Mouse (Mus musculus) heart, embryonic 10.5 days (tissue): ENCODE results near the gene Olfml2a. TPM values are rescaled to one million over a fixed set of nuclear protein-coding genes. Genes with fewer than 3 reads are reported as not detected.

Experiments
- DNase-seq: peaks from one replicate; pipeline ENCODE4 v3.0.0-alpha.2; 2017; ENCODE audit warnings: low spot score
- H3K27ac ChIP-seq: fragments of 300-500 bp; sonication (generic); 2 replicates; pipeline ENCODE4 v1.5.1; 2016; ENCODE audit warnings: mild to moderate bottlenecking
- H3K27me3 ChIP-seq: fragments of 300-500 bp; sonication (generic); 2 replicates; pipeline ENCODE4 v1.6.1; 2016; ENCODE audit warnings: mild to moderate bottlenecking; ENCODE audit not compliant: poor library complexity, insufficient read depth, severe bottlenecking
- H3K36me3 ChIP-seq: fragments of 300-500 bp; sonication (generic); 2 replicates; pipeline ENCODE4 v1.6.1; 2016; ENCODE audit warnings: mild to moderate bottlenecking, moderate library complexity
- H3K4me1 ChIP-seq: fragments of 300-500 bp; sonication (generic); 2 replicates; pipeline ENCODE4 v1.6.1; 2016; ENCODE audit warnings: mild to moderate bottlenecking
- H3K4me3 ChIP-seq: fragments of 300-500 bp; sonication (generic); 2 replicates; pipeline ENCODE4 v1.5.1; 2016; ENCODE audit warnings: mild to moderate bottlenecking, moderate library complexity
- H3K9me3 ChIP-seq: fragments of 300-500 bp; sonication (generic); 2 replicates; pipeline ENCODE4 v1.6.1; 2016; ENCODE audit warnings: mild to moderate bottlenecking, moderate library complexity
- WGBS: fragments of 180-500 bp; shearing (Covaris S2); methylation state at CpG from one replicate; pipeline ENCODE4 v1.1.7; 2016; 5-methylcytosine and 5-hydroxymethylcytosine counted together
- polyA plus RNA-seq: library from polyadenylated mRNA; unstranded; fragments of >200 nt; fragmentation: Nextera tagmentation; extraction: Ambion mirVana; gene quantifications from 2 replicates; pipeline ENCODE4 v1.2.1, GENCODE M21; 2016

Olfml2a gene
- polyA plus RNA-seq, 1 experiment from 2014 or later, result 2.1 TPM

DNA sequence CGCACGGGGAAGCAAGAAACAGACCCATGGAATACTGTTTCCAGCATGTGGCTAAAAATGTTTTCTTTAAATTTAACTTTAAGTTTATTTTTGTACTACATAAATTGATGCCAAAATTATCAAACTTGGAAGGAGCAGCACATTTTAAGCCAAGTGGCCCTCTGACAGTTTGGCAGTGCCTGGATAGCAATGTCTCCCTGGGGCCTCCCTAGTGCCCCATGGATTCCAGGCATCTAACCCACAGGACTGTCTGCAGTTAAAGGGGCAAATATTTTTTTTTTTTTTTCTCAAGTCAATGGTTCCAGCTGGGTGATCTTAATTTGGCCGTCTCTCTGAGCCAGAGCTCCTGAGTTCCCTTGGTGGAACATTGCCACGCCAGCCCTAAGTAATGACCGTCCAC is 11.4 kb downstream of the Olfml2a start:
- no peaks in the 10 kb centered on the region; the same call in 1 of the 2 replicates for H3K4me1 ChIP-seq
- H3K27ac ChIP-seq, result no peak overlapping the region
- no peaks in the 10 kb centered on the region for H3K36me3 ChIP-seq
- no peak overlapping the region for H3K4me3 ChIP-seq
- 85% methylated on average over 5 of the region's 5 CpGs for WGBS
- H3K9me3 ChIP-seq, result no peaks in the 10 kb centered on the region
- no peaks in the 10 kb centered on the region for H3K27me3 ChIP-seq
- no peak for DNase-seq

DNA sequence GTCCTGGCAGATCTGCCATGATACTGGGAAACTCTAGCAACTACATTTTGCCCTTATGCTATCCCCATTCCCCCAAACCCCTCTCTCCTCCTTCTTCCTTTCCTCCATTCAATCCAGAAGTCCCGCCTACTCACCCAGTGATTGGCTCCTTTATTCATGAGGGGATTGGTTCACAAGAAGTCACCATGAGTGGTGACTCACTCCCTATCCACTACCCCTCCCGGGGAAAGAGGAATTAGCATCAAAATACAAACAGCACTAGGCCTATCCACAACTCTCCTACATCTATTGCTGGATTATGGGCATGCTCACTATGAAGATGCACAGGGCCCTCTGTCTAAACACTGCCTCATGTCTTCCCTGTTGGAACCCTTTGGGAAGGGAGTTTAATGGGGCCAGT is 12.2 kb downstream of the Olfml2a start:
- H3K36me3 ChIP-seq, result no peaks in the 10 kb centered on the region
- no peaks in the 10 kb centered on the region; the same call in 1 of the 2 replicates for H3K4me1 ChIP-seq
- H3K27me3 ChIP-seq, result no peaks in the 10 kb centered on the region
- no peak overlapping the region for H3K27ac ChIP-seq
- no peak overlapping the region for H3K4me3 ChIP-seq
- no peak for DNase-seq
- no peaks in the 10 kb centered on the region for H3K9me3 ChIP-seq
- WGBS, result 37% methylated on average over 2 of the region's 2 CpGs

DNA sequence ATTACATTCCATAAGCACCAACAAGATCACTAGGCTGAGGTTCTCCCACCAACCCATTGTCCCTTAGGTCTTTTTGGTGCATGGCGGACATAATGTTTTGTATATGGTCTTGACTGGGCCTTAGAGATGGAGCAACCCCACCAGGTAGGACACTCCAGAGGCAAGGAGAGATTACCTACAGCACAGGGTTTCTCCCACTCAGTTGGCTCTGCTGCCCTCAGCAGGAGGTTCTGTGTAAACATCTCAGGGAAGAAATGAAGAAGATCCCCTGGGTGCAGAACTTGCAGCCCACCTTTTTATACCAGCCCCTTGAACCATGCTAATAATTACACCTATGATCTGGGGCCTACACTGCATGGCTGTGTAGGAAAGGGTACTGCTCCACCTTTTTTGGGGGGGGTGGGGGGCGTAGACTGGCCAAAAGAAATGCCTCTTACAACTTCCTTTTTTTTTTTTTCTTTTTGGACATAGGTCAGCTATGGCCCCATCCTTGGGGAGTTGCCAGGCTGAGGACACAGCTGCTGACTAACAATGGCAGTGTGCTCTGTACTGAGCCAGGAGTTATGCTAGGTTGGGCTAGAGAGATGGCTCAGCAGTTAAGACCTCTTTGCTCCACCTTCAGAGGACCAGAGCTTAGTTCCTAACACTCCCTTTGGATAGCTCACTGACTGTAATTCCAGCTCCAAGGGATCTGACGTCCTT is 12.8 kb downstream of the Olfml2a start:
- no peaks in the 10 kb centered on the region for H3K9me3 ChIP-seq
- no peaks in the 10 kb centered on the region for H3K36me3 ChIP-seq
- H3K4me1 ChIP-seq, result no peaks in the 10 kb centered on the region; the same call in 1 of the 2 replicates
- H3K4me3 ChIP-seq, result no peak overlapping the region
- DNase-seq, result no peak
- no peak overlapping the region for H3K27ac ChIP-seq
- no peaks in the 10 kb centered on the region for H3K27me3 ChIP-seq
- 71% methylated on average over 3 of the region's 3 CpGs for WGBS

DNA sequence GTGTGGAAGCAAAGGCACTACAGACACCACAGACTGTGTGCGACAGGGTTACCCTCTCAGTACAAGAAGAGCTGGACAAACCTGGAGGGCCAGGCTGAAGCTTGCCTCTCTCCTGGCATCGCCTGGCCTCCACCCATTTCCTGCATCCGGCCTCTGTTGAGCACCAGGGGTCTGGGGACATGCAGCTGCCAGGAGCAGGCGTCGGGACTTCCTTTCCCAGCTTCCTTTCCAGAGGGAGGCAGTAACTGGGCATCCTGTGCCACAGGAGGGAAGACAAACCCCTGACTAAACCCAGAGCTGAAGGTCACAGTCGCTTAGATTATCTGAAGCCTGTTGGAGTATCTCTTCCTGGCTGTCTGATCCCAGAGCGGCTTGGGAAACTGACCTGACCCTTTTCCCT is 15.8 kb downstream of the Olfml2a start:
- H3K4me3 ChIP-seq, result no peak overlapping the region
- no peaks in the 10 kb centered on the region for H3K36me3 ChIP-seq
- DNase-seq, result no peak
- H3K27me3 ChIP-seq, result no peaks in the 10 kb centered on the region
- no peaks in the 10 kb centered on the region for H3K9me3 ChIP-seq
- 46% methylated on average over 7 of the region's 7 CpGs for WGBS
- H3K4me1 ChIP-seq, result peaks cover 6% of the 10 kb centered on the region; the same call in 1 of the 2 replicates
- 0 out of 2 replicates have a peak overlapping the region, but pooled peaks have one; percentile 29 for H3K27ac ChIP-seq

DNA sequence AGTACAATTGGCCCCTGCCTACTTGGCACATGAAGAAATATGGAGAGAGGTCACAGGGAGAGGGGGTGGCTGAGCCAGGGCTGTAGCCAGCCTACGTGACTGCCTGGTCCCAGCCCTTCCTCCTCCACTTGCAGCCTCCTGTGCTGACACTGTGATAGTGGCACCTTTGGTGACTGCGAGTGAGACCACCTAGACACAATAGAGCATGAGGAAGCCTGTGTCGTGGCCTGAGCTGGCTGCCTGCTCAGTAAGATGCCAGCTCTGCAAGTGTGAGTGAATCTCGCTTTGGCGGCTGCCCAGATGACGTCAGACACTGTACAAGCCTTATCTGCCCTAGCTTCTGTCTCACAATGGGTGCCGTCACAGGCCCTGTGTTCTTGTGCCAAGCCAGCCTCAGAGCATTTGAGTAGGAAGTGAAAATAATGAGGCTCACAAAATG is 18.5 kb downstream of the Olfml2a start:
- Histone ChIP-seq H3K27ac (0 out of 2 replicates have a peak overlapping the region, but pooled peaks have one; percentile 13), H3K4me3 (no peak overlapping the region), H3K27me3 (no peaks in the 10 kb centered on the region), H3K9me3 (no peaks in the 10 kb centered on the region), H3K4me1 (peaks cover 9% of the 10 kb centered on the region; the same call in 1 of the 2 replicates), H3K36me3 (no peaks in the 10 kb centered on the region)
- DNase-seq, result no peak
- WGBS, result 60% methylated on average over 7 of the region's 7 CpGs

DNA sequence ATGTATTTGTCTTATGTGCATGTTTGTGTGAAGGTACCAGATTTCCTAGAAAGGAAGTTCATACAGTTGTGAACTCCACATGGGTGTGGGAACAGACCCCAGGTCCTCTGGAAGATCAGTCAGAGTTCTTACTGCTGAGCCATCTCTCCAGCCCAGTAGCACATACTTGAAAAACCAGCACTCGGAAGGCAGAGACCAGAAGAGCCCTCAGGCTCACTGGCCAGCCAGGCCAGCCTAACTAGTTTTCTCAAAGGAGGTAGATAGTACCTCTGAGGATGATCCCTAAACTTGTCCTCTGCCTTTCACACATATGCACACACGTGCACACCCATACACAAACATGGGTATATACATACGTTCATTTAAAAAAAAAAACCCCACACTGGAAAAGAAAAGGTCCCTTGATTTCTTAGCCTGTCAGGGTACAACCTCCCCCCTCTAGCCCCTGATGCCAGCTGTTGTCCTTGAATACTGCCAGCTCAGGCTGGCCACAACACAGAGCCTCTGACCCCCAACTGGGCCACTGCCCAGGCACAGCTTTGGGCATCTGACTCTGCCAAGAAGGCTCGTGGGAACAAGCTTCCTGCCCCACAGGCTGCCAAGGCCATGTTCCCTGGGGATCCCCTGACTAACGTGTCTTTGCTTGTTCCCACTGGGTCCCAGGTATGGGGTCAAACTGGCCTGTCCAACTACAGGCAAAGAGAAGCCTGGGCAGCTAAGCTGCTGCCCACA is 21.5 kb downstream of the Olfml2a start:
- WGBS, result 66% methylated on average over 5 of the region's 5 CpGs
- peaks cover 15% of the 10 kb centered on the region; the same call in 1 of the 2 replicates for H3K4me1 ChIP-seq
- DNase-seq, result no peak
- no peaks in the 10 kb centered on the region for H3K36me3 ChIP-seq
- no peak overlapping the region for H3K4me3 ChIP-seq
- peak overlapping the region; percentile 53; the same call in 1 of the 2 replicates for H3K27ac ChIP-seq
- no peaks in the 10 kb centered on the region for H3K9me3 ChIP-seq
- H3K27me3 ChIP-seq, result no peaks in the 10 kb centered on the region

DNA sequence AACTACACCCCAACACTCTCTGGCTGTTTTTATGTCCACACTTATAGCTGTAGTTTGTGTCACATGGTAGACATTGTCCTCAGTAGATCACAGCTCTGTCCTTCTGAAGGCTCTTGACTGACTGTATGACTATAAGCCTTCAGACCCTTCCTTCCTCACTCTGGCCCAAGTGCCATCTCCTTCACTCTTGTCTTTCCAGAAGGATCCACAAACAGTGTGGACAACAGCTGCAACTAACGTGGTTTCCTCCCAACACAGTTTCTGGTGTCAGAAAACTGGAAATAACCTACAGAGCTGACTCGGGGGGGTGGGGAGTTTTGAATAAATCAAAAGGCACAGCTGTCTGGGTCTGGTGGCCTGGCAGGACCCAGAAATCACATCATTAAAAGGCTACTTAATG is 24.3 kb downstream of the Olfml2a start:
- Histone ChIP-seq H3K27ac (no peak overlapping the region), H3K4me1 (peaks cover 16% of the 10 kb centered on the region; the same call in 1 of the 2 replicates), H3K36me3 (no peaks in the 10 kb centered on the region), H3K4me3 (no peak overlapping the region), H3K9me3 (no peaks in the 10 kb centered on the region), H3K27me3 (no peaks in the 10 kb centered on the region)
- no peak for DNase-seq
- 74% methylated on average over 2 of the region's 2 CpGs for WGBS

DNA sequence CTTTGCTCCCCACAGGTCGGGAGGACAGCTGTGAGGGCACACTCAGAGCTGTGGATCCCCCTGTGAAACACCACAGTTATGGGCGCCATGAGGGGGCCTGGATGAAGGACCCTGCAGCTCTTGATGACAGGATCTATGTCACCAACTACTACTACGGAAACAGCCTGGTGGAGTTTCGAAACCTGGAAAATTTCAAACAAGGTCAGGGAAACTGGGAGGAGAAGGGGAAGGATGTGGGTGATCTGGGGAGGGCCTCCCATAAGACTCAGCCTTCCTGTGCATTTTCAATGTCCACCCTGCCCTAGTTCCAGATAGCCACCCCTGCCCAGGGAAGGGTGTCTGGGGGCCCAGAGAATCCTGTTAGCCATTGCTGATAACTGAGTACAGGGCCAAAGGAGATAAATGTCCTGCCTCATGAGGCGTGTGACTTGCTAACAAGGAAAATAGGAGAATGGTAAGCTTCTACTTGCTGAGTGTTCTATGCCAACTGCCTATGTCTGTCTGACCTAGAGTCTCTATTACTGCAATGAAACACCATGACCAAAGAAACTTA is 26.0 kb downstream of the Olfml2a start:
- Histone ChIP-seq H3K36me3 (no peaks in the 10 kb centered on the region), H3K4me3 (no peak overlapping the region), H3K27ac (no peak overlapping the region), H3K4me1 (peaks cover 21% of the 10 kb centered on the region; the same call in 1 of the 2 replicates), H3K9me3 (no peaks in the 10 kb centered on the region), H3K27me3 (no peaks in the 10 kb centered on the region)
- no peak for DNase-seq
- 65% methylated on average over 5 of the region's 5 CpGs for WGBS

DNA sequence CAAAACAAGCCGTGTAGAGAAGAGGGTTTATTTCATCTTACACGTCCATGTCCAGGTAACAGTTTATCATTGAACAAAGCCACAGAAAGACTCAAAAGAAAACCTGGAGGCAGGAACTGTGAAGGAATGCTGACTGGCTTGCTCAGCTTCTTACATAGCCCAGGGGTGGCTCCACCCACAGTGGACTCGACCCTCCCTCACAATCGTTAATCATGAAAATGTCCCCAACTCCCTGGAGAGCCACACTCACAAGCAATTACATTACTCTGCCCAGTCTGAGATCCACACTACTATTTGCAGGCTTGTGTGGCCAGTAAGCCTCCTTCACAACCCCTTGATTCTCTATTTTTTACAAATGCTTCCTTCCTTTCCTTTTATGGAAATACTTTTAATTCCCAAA is 32.4 kb downstream of the Olfml2a start:
- WGBS, result 47% methylated on average over 4 of the region's 4 CpGs

DNA sequence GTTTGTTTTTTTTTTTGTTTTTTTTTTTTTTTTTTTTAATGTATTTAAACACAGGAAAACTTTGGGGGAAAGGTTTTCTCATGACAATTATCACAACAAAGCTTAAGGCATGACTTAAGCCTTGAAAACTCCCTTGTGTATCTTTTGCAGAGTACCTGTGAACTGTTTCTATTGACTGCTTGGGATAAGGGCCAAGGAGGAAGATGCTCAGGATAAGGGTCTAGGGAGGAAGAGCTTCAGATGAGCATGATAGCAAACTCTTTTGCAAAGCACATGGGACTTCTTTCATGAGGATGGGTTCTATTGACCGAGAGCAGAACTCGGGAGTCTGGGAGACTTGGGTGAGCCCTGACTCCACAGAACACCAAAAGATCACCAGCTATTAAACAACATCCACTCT is 37.9 kb downstream of the Olfml2a start:
- Histone ChIP-seq H3K4me1 (no peaks in the 10 kb centered on the region), H3K36me3 (no peaks in the 10 kb centered on the region), H3K9me3 (no peaks in the 10 kb centered on the region), H3K4me3 (no peak overlapping the region), H3K27me3 (no peaks in the 10 kb centered on the region), H3K27ac (no peak overlapping the region)
- no peak for DNase-seq
- WGBS, result 90% methylated on average over 2 of the region's 2 CpGs

More for the DNA sequence above, 32.4 kb downstream of the Olfml2a start:
- no peak overlapping the region for H3K4me3 ChIP-seq
- H3K27ac ChIP-seq, result no peak overlapping the region
- H3K36me3 ChIP-seq, result no peaks in the 10 kb centered on the region
- peaks cover 12% of the 10 kb centered on the region; the same call in 1 of the 2 replicates for H3K4me1 ChIP-seq
- H3K27me3 ChIP-seq, result no peaks in the 10 kb centered on the region
- no peak for DNase-seq
- H3K9me3 ChIP-seq, result no peaks in the 10 kb centered on the region

DNA sequence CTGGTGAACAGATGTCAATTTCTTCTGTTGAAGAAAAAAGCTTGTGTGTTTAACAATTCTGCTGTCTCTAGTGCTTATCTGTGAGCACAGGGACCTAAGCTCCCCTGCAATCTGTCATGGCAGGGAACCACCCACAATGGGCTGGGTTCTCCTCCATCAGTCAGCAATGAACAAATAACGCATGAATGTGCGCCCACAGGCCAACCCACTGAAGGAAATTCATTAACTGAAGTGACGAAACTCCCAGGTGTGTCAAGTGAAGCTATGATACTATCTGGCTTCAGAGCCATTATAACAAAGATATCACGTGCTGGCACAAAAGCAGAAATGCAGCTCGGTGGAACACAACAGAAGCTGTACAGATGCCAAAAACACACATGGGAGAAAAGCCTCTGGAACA is 38.3 kb downstream of the Olfml2a start:
- Histone ChIP-seq H3K4me3 (no peak overlapping the region), H3K9me3 (no peaks in the 10 kb centered on the region), H3K27ac (no peak overlapping the region), H3K4me1 (no peaks in the 10 kb centered on the region), H3K27me3 (no peaks in the 10 kb centered on the region), H3K36me3 (no peaks in the 10 kb centered on the region)
- no peak for DNase-seq
- 76% methylated on average over 5 of the region's 5 CpGs for WGBS

DNA sequence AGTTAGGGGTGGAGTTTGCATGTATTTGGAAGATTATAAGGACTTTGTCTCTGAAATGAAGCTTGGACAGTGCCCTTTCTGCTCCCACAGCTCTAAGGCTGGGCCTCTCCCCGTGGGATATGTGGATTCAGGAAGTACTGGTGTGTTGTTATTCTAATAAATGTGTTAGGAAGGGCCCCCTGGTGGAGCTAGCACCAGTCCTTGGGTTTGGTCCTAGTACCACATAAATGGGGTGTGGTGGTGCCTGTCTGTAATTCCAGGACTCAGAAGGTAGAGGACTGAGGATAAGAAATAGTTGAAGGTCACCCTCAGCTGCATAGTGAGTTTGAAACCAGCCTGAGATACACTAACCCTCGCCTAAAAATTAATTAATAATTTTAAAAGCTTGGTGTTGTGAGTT is 41.4 kb downstream of the Olfml2a start:
- Histone ChIP-seq H3K4me3 (no peak overlapping the region), H3K27ac (no peak overlapping the region), H3K27me3 (0 out of 2 replicates have a peak, but pooled peaks cover 5% of the 10 kb centered on the region), H3K36me3 (no peaks in the 10 kb centered on the region), H3K4me1 (0 out of 2 replicates have a peak, but pooled peaks cover 4% of the 10 kb centered on the region), H3K9me3 (no peaks in the 10 kb centered on the region)
- WGBS, result 38% methylated on average over 2 of the region's 2 CpGs
- no peak for DNase-seq

DNA sequence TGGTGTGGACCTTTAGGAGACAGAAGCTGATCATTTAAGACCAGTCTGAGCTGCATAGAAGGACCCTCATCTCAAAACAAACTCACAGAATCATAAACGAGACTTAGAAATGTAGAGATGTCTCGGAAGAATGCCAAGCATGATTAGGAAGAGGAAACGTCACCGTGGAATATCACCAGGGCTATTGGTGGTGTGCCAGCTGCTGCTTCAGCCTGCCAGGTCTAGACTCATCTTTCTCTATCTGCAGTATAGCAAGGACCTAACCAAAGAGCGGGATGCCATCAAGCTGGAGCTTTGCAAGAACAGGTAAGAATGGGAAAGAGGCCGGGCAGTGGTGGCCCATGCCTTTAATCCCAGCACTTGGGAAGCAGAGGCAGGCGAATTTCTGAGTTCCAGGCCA is 41.9 kb downstream of the Olfml2a start:
- Histone ChIP-seq H3K27ac (no peak overlapping the region), H3K27me3 (0 out of 2 replicates have a peak, but pooled peaks cover 5% of the 10 kb centered on the region), H3K4me1 (0 out of 2 replicates have a peak, but pooled peaks cover 4% of the 10 kb centered on the region), H3K9me3 (no peaks in the 10 kb centered on the region), H3K36me3 (no peaks in the 10 kb centered on the region), H3K4me3 (no peak overlapping the region)
- DNase-seq, result no peak
- 77% methylated on average over 7 of the region's 7 CpGs for whole genome bisulfite sequencing
